Mouse (Mus musculus): ENCODE data around the gene Cd248.
A peak's percentile ranks its signal among the peaks of the same experiment; 100 is the strongest.

The Cd248 gene

GRCm38 (mm10) chr19:5067867-5068569, at the start of gene Cd248:
TSS of gene Cd248 (plus strand) at chr19:5068078.
- DNase-seq (ENCODE audit: low read depth): no peak

GRCm38 (mm10) chr19:5018191-5018590, 49.7 kb upstream of the Cd248 start:
- no peak for DNase-seq (ENCODE audit: low read depth)

- no peak for DNase-seq (ENCODE audit: low read depth)
These were observed 46.5 kb upstream of the Cd248 start for GRCm38 (mm10) chr19:5021416-5021815.

GRCm38 (mm10) chr19:5023621-5024479, 44.0 kb upstream of the Cd248 start, which contains the start of gene Slc29a2:
TSS of gene Slc29a2 (plus strand) at chr19:5023860.
- peak; percentile 84 for DNase-seq (ENCODE audit: low read depth)

GRCm38 (mm10) chr19:5026111-5026510, 41.8 kb upstream of the Cd248 start:
- no peak for DNase-seq (ENCODE audit: low read depth)

- no peak for DNase-seq (ENCODE audit: low read depth)
These were observed 35.2 kb upstream of the Cd248 start for GRCm38 (mm10) chr19:5032686-5033085.

- DNase-seq (ENCODE audit: low read depth): no peak
These were observed 31.3 kb upstream of the Cd248 start for GRCm38 (mm10) chr19:5036577-5036976.

GRCm38 (mm10) chr19:5037678-5038571, 30.0 kb upstream of the Cd248 start:
- peak; percentile 50 for DNase-seq (ENCODE audit: low read depth)

- DNase-seq (ENCODE audit: low read depth): peak; percentile 77
These were observed 29.1 kb upstream of the Cd248 start, which contains the start of the genes B4gat1 and AC124502.3 for GRCm38 (mm10) chr19:5038709-5039156. TSS of gene B4gat1 (plus strand) at chr19:5038826. TSS of gene AC124502.3 (plus strand) at chr19:5038891.

GRCm38 (mm10) chr19:5039301-5040114, 28.4 kb upstream of the Cd248 start:
- no peak for DNase-seq (ENCODE audit: low read depth)

- peak; percentile 93 for DNase-seq (ENCODE audit: low read depth)
These were observed 26.9 kb upstream of the Cd248 start, which contains the start of gene Brms1 for GRCm38 (mm10) chr19:5040862-5041523. TSS of gene Brms1 (plus strand) at chr19:5041354.

GRCm38 (mm10) chr19:5041588-5041987, 26.3 kb upstream of the Cd248 start:
- DNase-seq (ENCODE audit: low read depth): no peak

GRCm38 (mm10) chr19:5045531-5045930, 22.3 kb upstream of the Cd248 start:
- no peak for DNase-seq (ENCODE audit: low read depth)

GRCm38 (mm10) chr19:5048138-5049056, 19.5 kb upstream of the Cd248 start:
- DNase-seq (ENCODE audit: low read depth): no peak

GRCm38 (mm10) chr19:5049325-5049724, 18.6 kb upstream of the Cd248 start:
- DNase-seq (ENCODE audit: low read depth): no peak

- DNase-seq (ENCODE audit: low read depth): no peak
These were observed 17.6 kb upstream of the Cd248 start, which contains the start of gene Rin1 for GRCm38 (mm10) chr19:5050047-5050905. TSS of gene Rin1 (plus strand) at chr19:5050481.

- no peak for DNase-seq (ENCODE audit: low read depth)
These were observed 16.8 kb upstream of the Cd248 start for GRCm38 (mm10) chr19:5051031-5051430.

GRCm38 (mm10) chr19:5051515-5051914, 16.4 kb upstream of the Cd248 start:
- no peak for DNase-seq (ENCODE audit: low read depth)
